Mouse (Mus musculus) kidney, embryonic 14.5 days (tissue): ENCODE results near the gene Scml4. TPM values are rescaled to one million over a fixed set of nuclear protein-coding genes. Genes with fewer than 3 reads are reported as not detected.

Experiments
- ATAC-seq: fragments of 200-750 bp; cut with Nextera tagmentation; 2 replicates; pipeline ENCODE4 v1.8.0; 2017; ENCODE audit warnings: moderate number of reproducible peaks, mild to moderate bottlenecking, moderate TSS enrichment, moderate library complexity; ENCODE audit not compliant: low FRiP score, low TSS enrichment
- H3K27ac ChIP-seq: fragments of 300-500 bp; sonication (generic); 2 replicates; pipeline ENCODE4 v1.5.1; 2014; ENCODE audit warnings: low read depth, mild to moderate bottlenecking, low read length, moderate library complexity, mixed read lengths
- H3K27me3 ChIP-seq: fragments of 300-500 bp; sonication (generic); 2 replicates; pipeline ENCODE4 v1.6.1; 2014; ENCODE audit warnings: mild to moderate bottlenecking, low read length; ENCODE audit not compliant: control insufficient read depth, insufficient read depth
- H3K36me3 ChIP-seq: fragments of 300-500 bp; sonication (generic); 2 replicates; pipeline ENCODE4 v1.6.1; 2014; ENCODE audit warnings: low read length, mixed read lengths; ENCODE audit not compliant: control insufficient read depth, insufficient read depth
- H3K4me1 ChIP-seq: fragments of 300-500 bp; sonication (generic); 2 replicates; pipeline ENCODE4 v1.6.1; 2014; ENCODE audit warnings: low read length, mixed read lengths; ENCODE audit not compliant: control insufficient read depth, insufficient read depth
- H3K4me2 ChIP-seq: fragments of 300-500 bp; sonication (generic); replicated peaks from 2 replicates; pipeline ENCODE4 v1.6.1; 2014; ENCODE audit warnings: low read depth, mild to moderate bottlenecking, low read length
- H3K4me3 ChIP-seq: fragments of 300-500 bp; sonication (generic); 2 replicates; pipeline ENCODE4 v1.5.1; 2014; ENCODE audit warnings: mild to moderate bottlenecking, low read length
- H3K9ac ChIP-seq: fragments of 300-500 bp; sonication (generic); 2 replicates; pipeline ENCODE4 v1.6.1; 2014; ENCODE audit warnings: low read depth, mild to moderate bottlenecking, low read length, moderate library complexity
- H3K9me3 ChIP-seq: fragments of 300-500 bp; sonication (generic); 2 replicates; pipeline ENCODE4 v1.6.1; 2016; ENCODE audit warnings: low read length; ENCODE audit not compliant: control insufficient read depth
- WGBS: fragments of 180-500 bp; shearing (Covaris S2); extraction: QIAGEN DNeasy Blood & Tissue Kit; methylation state at CpG from one replicate; pipeline ENCODE4 v1.1.7; 2014; 5-methylcytosine and 5-hydroxymethylcytosine counted together
- polyA plus RNA-seq: library from polyadenylated mRNA; unstranded; fragments of >200 nt; fragmentation: Nextera tagmentation; extraction: Ambion mirVana; gene quantifications from 2 replicates; pipeline ENCODE4 v1.2.1, GENCODE M21; 2014

Scml4 gene
- polyA plus RNA-seq, 1 experiment from 2014 or later: 0.53 TPM

DNA sequence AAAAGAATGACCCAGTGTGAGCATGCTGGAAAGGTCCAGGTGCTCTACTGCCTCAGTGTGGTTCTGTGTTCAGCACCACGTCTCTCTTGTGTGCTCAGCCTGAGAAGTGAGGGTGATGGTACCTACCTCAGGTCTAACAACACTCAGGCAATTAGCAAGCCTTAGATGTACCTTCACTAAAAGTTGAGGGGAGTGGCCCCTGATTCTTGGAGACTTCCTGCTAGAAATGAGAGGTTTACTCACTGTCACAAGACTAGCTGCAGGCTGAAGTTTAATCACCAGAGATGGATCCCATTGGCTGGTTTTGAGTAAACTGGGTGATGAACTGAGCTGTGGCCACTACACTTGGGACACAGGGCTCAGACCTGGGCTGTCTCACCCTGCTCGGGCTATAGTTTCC, 137.1 kb downstream of the Scml4 start:
- Histone ChIP-seq H3K36me3 (no peaks in the 10 kb centered on the region), H3K4me1 (peaks cover 32% of the 10 kb centered on the region), H3K27ac (0 out of 2 replicates have a peak overlapping the region, but pooled peaks have one; percentile 17), H3K27me3 (no peaks in the 10 kb centered on the region), H3K4me3 (no peak overlapping the region), H3K4me2 (no peak overlapping the region), H3K9me3 (no peaks in the 10 kb centered on the region), H3K9ac (no peak overlapping the region)
- no peak for ATAC-seq
- 87% methylated on average over 2 of the region's 2 CpGs for WGBS

DNA sequence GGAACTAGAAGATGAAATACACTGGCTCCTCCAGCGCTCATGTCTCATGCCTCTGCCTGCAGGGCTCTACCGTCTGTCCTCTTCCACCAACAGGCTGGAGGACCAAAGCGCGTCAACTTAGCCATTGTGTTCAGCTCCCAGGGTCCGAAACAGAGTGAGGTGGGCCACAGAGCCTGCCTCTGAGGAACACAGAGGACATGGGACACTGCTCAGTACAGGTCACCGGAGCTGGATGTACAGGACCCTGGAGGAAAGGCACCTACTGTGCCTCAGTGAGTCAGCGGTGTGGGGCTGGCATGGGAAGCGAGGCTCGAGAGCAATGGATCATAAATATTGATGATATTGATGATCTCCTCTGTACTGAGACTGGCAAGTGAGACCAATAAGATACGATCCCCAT, 139.2 kb downstream of the Scml4 start:
- Histone ChIP-seq H3K27ac (no peak overlapping the region), H3K9me3 (no peaks in the 10 kb centered on the region), H3K9ac (no peak overlapping the region), H3K36me3 (no peaks in the 10 kb centered on the region), H3K27me3 (no peaks in the 10 kb centered on the region), H3K4me2 (no peak overlapping the region), H3K4me3 (no peak overlapping the region), H3K4me1 (peaks cover 27% of the 10 kb centered on the region)
- WGBS: 90% methylated on average over 10 of the region's 10 CpGs
- no peak for ATAC-seq

DNA sequence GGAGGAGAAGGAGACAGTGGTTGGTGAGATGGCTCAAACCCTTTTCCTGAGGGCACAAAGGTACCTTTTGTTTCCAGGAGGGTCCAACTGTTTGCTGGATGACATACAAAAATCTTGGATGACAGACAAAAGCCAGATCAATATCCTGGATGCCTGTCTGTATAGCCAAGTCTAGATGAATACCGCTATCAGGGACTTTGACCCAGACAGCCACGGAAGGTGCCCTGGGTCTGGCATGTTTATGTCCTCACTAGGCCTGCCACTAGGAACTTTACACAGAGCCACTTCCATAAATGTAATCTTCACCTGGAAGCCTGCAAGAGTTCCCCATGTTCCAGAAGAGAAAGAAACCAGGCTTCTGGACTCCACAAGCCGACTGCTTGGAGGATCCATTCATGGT, 141.3 kb downstream of the Scml4 start:
- no peak for ATAC-seq
- H3K27me3 ChIP-seq: no peaks in the 10 kb centered on the region
- no peak overlapping the region for H3K4me2 ChIP-seq
- H3K27ac ChIP-seq: no peak overlapping the region
- no peaks in the 10 kb centered on the region for H3K9me3 ChIP-seq
- H3K9ac ChIP-seq: no peak overlapping the region
- no peaks in the 10 kb centered on the region for H3K36me3 ChIP-seq
- WGBS: 59% methylated on average over 3 of the region's 3 CpGs
- peaks cover 16% of the 10 kb centered on the region for H3K4me1 ChIP-seq
- H3K4me3 ChIP-seq: no peak overlapping the region

DNA sequence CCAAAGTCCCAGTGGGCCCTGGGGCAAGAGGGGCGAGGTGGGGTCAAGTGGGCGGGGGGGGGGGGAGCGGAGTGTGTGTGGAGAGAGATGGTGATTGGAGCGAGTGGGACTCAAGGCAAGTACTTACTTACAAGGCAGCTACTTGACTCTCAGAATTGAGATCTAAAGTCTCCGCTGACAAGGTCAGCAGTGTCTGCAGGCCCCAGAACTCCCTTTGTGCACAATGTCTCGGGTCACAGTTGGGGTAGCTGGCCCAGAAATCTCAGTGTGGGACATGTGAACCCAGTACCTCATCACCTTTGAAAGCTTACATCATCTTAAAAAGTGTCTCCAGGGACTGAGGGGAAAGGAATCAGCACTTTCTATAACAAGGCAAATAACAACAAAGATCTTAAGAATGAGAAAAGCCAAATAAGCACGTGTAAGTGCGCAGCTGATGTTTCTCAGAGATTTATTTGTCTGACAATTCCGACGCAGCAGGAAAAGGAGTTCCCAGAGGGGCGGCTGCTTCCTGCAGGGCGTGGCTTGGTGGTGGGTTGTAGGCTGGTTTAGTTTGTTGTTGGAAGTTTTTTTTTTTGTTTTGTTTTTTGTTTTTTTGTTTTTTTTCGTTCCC, 142.0 kb downstream of the Scml4 start:
- Histone ChIP-seq H3K9me3 (no peaks in the 10 kb centered on the region), H3K9ac (peak overlapping the region; percentile 52)

DNA sequence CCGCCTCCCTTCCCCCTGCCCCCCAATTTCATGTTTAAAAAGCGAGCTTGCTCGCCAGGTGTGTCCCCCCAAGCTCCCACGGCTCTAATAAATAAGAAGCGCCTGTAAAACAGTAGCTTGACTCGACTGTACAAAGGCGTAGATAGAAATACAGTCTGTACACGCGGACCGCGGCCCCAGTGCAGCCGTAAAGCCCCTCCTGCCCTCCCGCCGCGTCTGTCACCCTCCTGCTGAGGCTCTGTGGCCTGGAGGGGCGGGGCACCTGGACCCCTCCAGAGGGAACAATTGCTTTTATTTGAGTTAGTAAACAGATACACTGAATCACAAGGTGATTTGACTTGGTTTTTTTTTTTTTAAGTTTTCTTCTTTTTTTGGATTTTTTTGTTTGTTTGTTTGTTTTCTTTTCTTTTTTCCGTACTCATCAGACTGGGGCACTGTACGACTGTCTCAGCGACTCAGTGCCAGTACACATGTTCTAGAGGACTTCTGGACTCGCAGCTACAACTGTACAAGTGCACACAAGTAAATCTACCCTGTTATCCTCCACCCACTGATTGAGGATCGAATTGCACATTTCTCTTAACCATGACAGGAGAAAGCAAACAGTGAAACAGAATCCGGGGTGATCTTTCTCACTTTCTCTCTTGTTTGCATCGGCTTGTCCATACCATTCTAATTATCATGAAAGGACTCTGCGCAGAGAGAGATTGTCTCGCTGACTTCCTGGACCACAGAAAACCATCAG, 142.7 kb downstream of the Scml4 start:
- ATAC-seq: peak; percentile 77
- Histone ChIP-seq H3K9ac (peak overlapping the region; percentile 52), H3K4me3 (peak overlapping the region; percentile 46), H3K27ac (peak overlapping the region; percentile 62; the same call in 1 of the 2 replicates), H3K36me3 (no peaks in the 10 kb centered on the region), H3K4me1 (peaks cover 16% of the 10 kb centered on the region), H3K9me3 (no peaks in the 10 kb centered on the region), H3K4me2 (peak overlapping the region; percentile 94), H3K27me3 (no peaks in the 10 kb centered on the region)
- under 1% methylated on average over 25 of the region's 25 CpGs for WGBS

More for the DNA sequence above, 142.0 kb downstream of the Scml4 start:
- H3K36me3 ChIP-seq: no peaks in the 10 kb centered on the region
- no peaks in the 10 kb centered on the region for H3K27me3 ChIP-seq
- WGBS: 6% methylated on average over 13 of the region's 13 CpGs
- H3K27ac ChIP-seq: peak overlapping the region; percentile 62; the same call in 1 of the 2 replicates
- H3K4me3 ChIP-seq: peak overlapping the region; percentile 46
- peaks cover 16% of the 10 kb centered on the region for H3K4me1 ChIP-seq
- ATAC-seq: peak; percentile 58; the same call in 1 of the 2 replicates
- peak overlapping the region; percentile 94 for H3K4me2 ChIP-seq

DNA sequence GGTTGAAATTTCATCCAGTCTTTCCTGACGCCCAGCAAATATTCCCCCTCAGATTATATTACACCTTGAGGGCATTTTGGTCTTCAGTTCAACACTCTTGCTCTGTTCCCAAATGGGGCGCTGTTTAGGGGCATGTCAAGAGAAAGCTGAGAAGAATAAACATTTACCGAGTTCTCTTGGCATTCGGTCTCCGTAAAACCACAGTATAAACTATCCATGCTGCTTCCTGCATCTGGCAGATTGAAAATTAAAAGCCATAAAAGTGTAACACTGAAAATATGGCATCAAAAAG, 143.2 kb downstream of the Scml4 start:
- H3K9ac ChIP-seq: no peak overlapping the region
- no peaks in the 10 kb centered on the region for H3K9me3 ChIP-seq
- no peak overlapping the region for H3K27ac ChIP-seq
- H3K4me1 ChIP-seq: peaks cover 16% of the 10 kb centered on the region
- no peaks in the 10 kb centered on the region for H3K36me3 ChIP-seq
- peak overlapping the region; percentile 46 for H3K4me3 ChIP-seq
- ATAC-seq: peak; percentile 51
- 11% methylated on average over 5 of the region's 5 CpGs for WGBS
- peak overlapping the region; percentile 94 for H3K4me2 ChIP-seq
- no peaks in the 10 kb centered on the region for H3K27me3 ChIP-seq

DNA sequence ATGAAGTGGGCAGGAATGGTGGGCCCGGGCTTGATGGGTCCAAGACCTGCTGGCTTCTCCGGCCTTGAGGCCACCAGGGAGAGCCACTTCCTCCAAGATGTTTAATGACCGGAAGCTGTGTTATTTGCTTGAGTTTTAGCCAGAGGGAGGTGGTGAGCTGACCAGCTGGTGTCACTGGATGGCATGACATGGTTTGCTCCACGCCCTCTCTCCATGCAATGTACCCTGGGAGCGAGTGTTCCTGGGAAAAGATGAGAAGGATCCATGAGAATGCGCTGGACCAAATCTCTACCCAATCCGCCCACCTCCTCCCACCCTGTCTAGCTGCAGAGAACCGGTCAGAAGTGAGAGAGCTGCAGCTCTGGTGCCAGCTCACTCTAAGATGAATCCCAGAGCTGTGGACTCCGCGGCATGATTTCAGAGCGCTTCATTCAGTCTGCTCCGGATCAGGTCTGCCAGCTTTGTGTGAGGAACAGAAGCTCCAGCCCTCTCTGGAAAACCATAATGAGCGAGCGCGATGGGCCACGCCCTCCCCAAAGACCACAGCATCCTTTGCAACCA, 144.1 kb downstream of the Scml4 start:
- peak; percentile 47 for ATAC-seq
- Histone ChIP-seq H3K27ac (0 out of 2 replicates have a peak overlapping the region, but pooled peaks have one; percentile 3), H3K36me3 (no peaks in the 10 kb centered on the region), H3K4me2 (no peak overlapping the region), H3K4me1 (peaks cover 16% of the 10 kb centered on the region), H3K9ac (no peak overlapping the region), H3K4me3 (no peak overlapping the region), H3K27me3 (no peaks in the 10 kb centered on the region), H3K9me3 (no peaks in the 10 kb centered on the region)
- WGBS: 78% methylated on average over 16 of the region's 16 CpGs

DNA sequence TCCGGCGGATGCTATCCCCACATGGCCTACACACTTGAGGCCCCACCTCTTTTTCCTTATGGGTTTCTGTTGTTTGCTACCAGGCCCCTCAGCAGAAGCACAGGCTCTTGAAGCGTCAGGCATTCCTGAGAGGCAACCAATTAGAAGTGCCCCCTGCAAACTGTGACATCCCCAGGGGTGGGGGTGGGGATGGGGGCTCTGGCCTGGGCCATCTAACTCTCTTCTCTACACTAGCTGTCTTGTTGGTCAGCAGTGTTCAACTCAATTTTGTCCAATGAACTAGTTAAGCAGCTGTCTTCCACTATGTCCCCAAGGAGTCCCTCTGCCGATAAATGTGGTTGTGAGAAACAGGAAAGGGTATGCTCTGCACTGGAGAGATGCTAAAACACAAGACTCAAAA, 144.9 kb downstream of the Scml4 start:
- WGBS: 81% methylated on average over 4 of the region's 4 CpGs
- no peaks in the 10 kb centered on the region for H3K36me3 ChIP-seq
- no peaks in the 10 kb centered on the region for H3K9me3 ChIP-seq
- H3K9ac ChIP-seq: no peak overlapping the region
- no peak for ATAC-seq
- no peaks in the 10 kb centered on the region for H3K27me3 ChIP-seq
- H3K4me2 ChIP-seq: no peak overlapping the region
- no peak overlapping the region for H3K4me3 ChIP-seq
- peaks cover 16% of the 10 kb centered on the region for H3K4me1 ChIP-seq
- no peak overlapping the region for H3K27ac ChIP-seq

DNA sequence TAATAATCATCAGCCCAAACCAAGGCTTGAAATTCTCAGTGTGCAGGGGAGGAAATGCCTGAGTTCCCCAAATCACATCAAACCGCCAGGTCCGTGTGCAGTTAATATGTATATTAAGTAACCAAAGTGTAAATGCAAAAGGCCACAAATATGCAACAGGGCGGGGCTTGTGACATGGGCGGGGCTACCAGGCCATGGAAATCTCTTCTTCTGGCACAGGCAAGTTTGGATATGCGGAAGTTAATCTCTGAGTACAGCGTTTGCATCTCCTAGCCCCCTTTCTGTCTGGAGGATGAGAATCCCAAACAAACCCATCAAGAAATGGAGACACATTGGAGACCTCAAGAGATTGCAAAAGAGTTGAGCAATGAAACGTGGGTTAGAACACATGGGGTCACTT, 145.5 kb downstream of the Scml4 start:
- Histone ChIP-seq H3K27ac (no peak overlapping the region), H3K4me3 (no peak overlapping the region), H3K9me3 (no peaks in the 10 kb centered on the region), H3K36me3 (no peaks in the 10 kb centered on the region), H3K27me3 (no peaks in the 10 kb centered on the region), H3K4me1 (peaks cover 16% of the 10 kb centered on the region), H3K9ac (no peak overlapping the region), H3K4me2 (no peak overlapping the region)
- no peak for ATAC-seq
- 85% methylated on average over 7 of the region's 7 CpGs for WGBS
